Mouse (Mus musculus) kidney, adult 2 months (tissue): ENCODE measurements around the gene Cblc.

Experiments used
- CTCF ChIP-seq: fragments of 200-500 bp; conservative IDR thresholded peaks from 2 replicates; pipeline ENCODE4 v1.5.1; 2011; ENCODE audit warnings: low read depth, mild to moderate bottlenecking, control low read depth, low read length, moderate library complexity, mixed read lengths; ENCODE audit not compliant: insufficient read depth, insufficient read length
- POLR2A ChIP-seq: fragments of 200-500 bp; IDR thresholded peaks from one replicate; pipeline ENCODE4 v1.6.1; 2011; ENCODE audit warnings: low read depth, low read length, control low read depth

DNA sequence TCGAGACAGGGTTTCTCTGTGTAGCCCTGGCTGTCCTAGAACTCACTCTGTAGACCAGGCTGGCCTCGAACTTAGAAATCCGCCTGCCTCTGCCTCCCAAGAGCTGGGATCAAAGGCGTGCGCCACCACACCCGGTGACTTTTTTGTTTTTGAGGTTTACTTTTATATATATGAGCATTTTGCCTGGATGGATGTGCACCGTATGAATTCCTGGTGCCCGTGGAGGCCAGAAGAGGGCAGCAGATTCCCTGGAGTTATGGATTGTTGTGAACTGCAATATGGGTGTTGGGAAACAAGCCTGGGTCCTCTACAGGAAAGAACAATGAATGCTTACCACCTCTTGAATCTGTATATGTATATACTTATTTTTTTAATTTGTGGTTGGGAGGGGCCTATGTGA is 44.0 kb downstream of the Cblc start:
- TF ChIP-seq CTCF: peak; percentile 76
- TF ChIP-seq POLR2A: no peak
